Mouse (Mus musculus): ENCODE data around the gene Igfbp1.

- TF ChIP-seq CTCF (IDR thresholded peaks at IDR 0.05; ENCODE audit: borderline replicate concordance, insufficient read depth, low read depth, low read length) (no peak), POLR2A (IDR thresholded peaks at IDR 0.05; ENCODE audit: borderline replicate concordance, insufficient read depth, low read length) (no peak)
These were observed 39.2 kb downstream of the Igfbp1 start for GRCm38 (mm10) chr11:7236751-7237150.
